Mouse (Mus musculus) midbrain, postnatal 0 days (tissue): ENCODE data around the gene 4930402H24Rik. TPM values are rescaled to one million over a fixed set of nuclear protein-coding genes. Genes with fewer than 3 reads are reported as not detected.

Experiments used
- ATAC-seq: fragments of 200-750 bp; cut with Nextera tagmentation; 2 replicates; pipeline ENCODE4 v1.8.0; 2017; ENCODE audit warnings: moderate number of reproducible peaks, mild to moderate bottlenecking, moderate TSS enrichment, moderate library complexity; ENCODE audit not compliant: low FRiP score
- DNase-seq: peaks from one replicate; pipeline ENCODE4 v3.0.0-alpha.2; 2015; ENCODE audit warnings: low spot score
- H3K27ac ChIP-seq: fragments of 300-500 bp; sonication (generic); 2 replicates; pipeline ENCODE4 v1.5.1; 2014; ENCODE audit warnings: low read depth, mild to moderate bottlenecking, low read length, mixed read lengths
- H3K27me3 ChIP-seq: fragments of 300-500 bp; sonication (generic); 2 replicates; pipeline ENCODE4 v1.6.1; 2014; ENCODE audit warnings: low read length, control low read depth, mixed read lengths; ENCODE audit not compliant: insufficient read depth
- H3K36me3 ChIP-seq: fragments of 300-500 bp; sonication (generic); 2 replicates; pipeline ENCODE4 v1.6.1; 2014; ENCODE audit warnings: low read length, control low read depth, mixed read lengths; ENCODE audit not compliant: insufficient read depth
- H3K4me1 ChIP-seq: fragments of 300-500 bp; sonication (generic); 2 replicates; pipeline ENCODE4 v1.6.1; 2014; ENCODE audit warnings: mild to moderate bottlenecking, control low read depth, antibody characterized with exemption, low read length, mixed read lengths; ENCODE audit not compliant: insufficient read depth
- H3K4me2 ChIP-seq: fragments of 300-500 bp; sonication (generic); 2 replicates; pipeline ENCODE4 v1.6.1; 2014; ENCODE audit warnings: low read depth, mild to moderate bottlenecking, low read length, mixed read lengths; ENCODE audit not compliant: poor library complexity, severe bottlenecking
- H3K4me3 ChIP-seq: fragments of 300-500 bp; sonication (generic); 2 replicates; pipeline ENCODE4 v1.5.1; 2014; ENCODE audit warnings: low read depth, mild to moderate bottlenecking, low read length, moderate library complexity
- H3K9ac ChIP-seq: fragments of 300-500 bp; sonication (generic); replicated peaks from 2 replicates; pipeline ENCODE4 v1.6.1; 2014; ENCODE audit warnings: mild to moderate bottlenecking, low read length, moderate library complexity, mixed read lengths; ENCODE audit not compliant: poor library complexity, severe bottlenecking
- H3K9me3 ChIP-seq: fragments of 300-500 bp; sonication (generic); 2 replicates; pipeline ENCODE4 v1.6.1; 2016; ENCODE audit warnings: low read length, control low read depth
- CTCF ChIP-seq: IDR thresholded peaks from 2 replicates; pipeline ENCODE4 v1.5.1; 2016; ENCODE audit warnings: antibody characterized with exemption, mild to moderate bottlenecking
- WGBS: fragments of 180-500 bp; shearing (Covaris S2); extraction: QIAGEN DNeasy Blood & Tissue Kit; methylation state at CpG from one replicate; pipeline ENCODE4 v1.1.7; 2014; 5-methylcytosine and 5-hydroxymethylcytosine counted together
- polyA plus RNA-seq: library from polyadenylated mRNA; unstranded; fragments of >200 nt; fragmentation: Nextera tagmentation; extraction: Ambion mirVana; gene quantifications from 2 replicates; pipeline ENCODE4 v1.2.1, GENCODE M21; 2015
- total RNA-seq: library from RNA; depleted of rRNA; stranded (reverse); fragments of >200 nt; gene quantifications from 2 replicates; pipeline ENCODE4 v1.2.3, GENCODE M21; 2014

Gene 4930402H24Rik
- total and polyA plus RNA-seq, 2 experiments from 2014 or later: 58.1 to 200 TPM

DNA sequence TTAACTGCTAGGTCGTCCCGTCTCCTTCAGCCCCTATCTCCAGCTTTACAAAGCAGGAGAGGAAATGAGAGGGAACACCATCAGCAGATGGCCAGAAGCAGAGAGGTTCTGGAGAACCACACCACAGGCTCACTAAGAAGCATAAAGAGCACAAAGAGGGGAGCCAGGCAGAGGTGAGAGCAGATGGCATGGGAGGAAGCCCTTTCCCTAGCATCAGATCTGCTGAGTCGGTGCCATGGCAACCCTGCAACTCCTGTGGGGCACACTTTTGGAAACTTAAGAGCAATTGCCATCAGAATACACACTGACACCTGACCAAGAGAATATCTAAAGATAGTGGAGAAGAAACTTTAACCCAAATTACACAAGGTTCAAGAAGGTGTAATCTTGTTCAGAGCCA, 151.6 kb downstream of the 4930402H24Rik start:
- WGBS: 87% methylated on average over 3 of the region's 3 CpGs
- Histone ChIP-seq H3K27ac (no peak overlapping the region), H3K4me1 (no peaks in the 10 kb centered on the region), H3K4me3 (no peak overlapping the region), H3K9me3 (no peaks in the 10 kb centered on the region), H3K36me3 (peaks cover 8% of the 10 kb centered on the region; the same call in 1 of the 2 replicates), H3K27me3 (no peaks in the 10 kb centered on the region), H3K9ac (no peak overlapping the region), H3K4me2 (no peak overlapping the region)
- no peak for TF ChIP-seq CTCF
- ATAC-seq (no peak), DNase-seq (no peak)

DNA sequence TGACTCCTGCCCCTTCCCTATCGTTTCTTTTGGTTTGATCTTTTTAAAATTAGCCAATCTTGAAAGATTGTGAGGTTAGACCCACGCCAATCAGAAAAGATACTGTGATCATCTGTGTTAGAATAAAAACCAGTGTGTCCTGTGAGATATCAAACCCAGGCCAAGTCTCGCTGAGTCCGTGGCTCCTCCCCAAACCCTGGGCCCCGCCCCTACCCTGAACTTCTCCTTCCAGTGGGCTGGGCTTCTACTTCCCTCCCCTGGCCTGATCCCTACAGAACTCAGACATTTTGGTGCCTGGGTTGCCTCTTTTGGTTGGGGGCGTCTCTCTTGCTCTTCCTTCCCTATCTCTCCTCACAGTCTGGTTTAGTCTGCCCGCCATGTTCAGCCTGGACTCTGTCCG, 155.8 kb downstream of the 4930402H24Rik start:
- no peak for TF ChIP-seq CTCF
- Histone ChIP-seq H3K4me2 (no peak overlapping the region), H3K4me1 (no peaks in the 10 kb centered on the region), H3K27ac (no peak overlapping the region), H3K9ac (no peak overlapping the region), H3K27me3 (no peaks in the 10 kb centered on the region), H3K4me3 (no peak overlapping the region), H3K9me3 (no peaks in the 10 kb centered on the region), H3K36me3 (peaks cover 35% of the 10 kb centered on the region)
- ATAC-seq (no peak), DNase-seq (no peak)
- 60% methylated on average over 8 of the region's 8 CpGs for WGBS

DNA sequence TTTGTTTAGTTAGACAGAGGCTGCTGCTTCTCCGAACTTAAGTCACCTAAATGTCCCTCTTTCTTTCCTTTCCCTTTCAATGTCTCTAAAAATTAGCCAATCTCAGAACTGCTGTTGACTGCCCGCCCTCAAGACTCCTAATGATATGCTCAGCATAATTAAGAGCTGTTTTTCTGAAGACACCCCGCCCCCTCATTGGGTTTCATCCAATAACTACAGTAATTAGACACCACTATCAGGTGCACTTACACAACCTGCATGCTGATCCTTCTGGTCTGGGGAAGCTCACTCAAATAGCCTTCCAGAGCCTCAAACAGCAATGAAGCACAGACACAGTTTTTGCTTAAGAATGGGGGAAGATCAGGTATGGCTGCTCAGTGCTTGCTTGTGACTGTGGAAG, 156.5 kb downstream of the 4930402H24Rik start:
- no peaks in the 10 kb centered on the region for H3K4me1 ChIP-seq
- H3K4me2 ChIP-seq: no peak overlapping the region
- H3K9ac ChIP-seq: no peak overlapping the region
- H3K27ac ChIP-seq: no peak overlapping the region
- WGBS: 81% methylated on average over 3 of the region's 3 CpGs
- TF ChIP-seq CTCF: no peak
- no peaks in the 10 kb centered on the region for H3K9me3 ChIP-seq
- H3K4me3 ChIP-seq: no peak overlapping the region
- no peaks in the 10 kb centered on the region for H3K27me3 ChIP-seq
- ATAC-seq (no peak), DNase-seq (no peak)
- peaks cover 36% of the 10 kb centered on the region for H3K36me3 ChIP-seq

DNA sequence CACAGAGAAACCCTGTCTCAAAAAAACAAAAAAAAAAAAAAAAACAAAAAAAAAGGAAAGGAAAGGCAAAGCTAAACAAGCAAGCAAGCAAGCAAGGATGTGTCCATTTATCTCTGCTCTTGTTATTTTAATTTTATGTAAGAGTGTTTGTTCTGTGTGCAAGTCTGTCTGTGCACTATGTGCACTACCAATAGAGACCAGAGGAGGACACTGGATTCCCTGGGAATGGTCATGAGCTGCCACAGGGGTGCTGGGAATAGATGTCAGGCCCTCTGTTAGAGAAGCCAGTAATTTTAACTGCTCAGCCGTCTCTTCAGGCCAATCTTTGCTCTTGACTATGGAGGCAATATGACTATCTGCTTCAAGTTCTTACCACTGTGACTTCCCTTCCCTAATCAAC, 162.6 kb downstream of the 4930402H24Rik start:
- no peak overlapping the region for H3K4me3 ChIP-seq
- 100% methylated on average over 1 of the region's 1 CpGs for WGBS
- H3K4me1 ChIP-seq: no peaks in the 10 kb centered on the region
- H3K9me3 ChIP-seq: no peaks in the 10 kb centered on the region
- ATAC-seq: no peak
- H3K27me3 ChIP-seq: no peaks in the 10 kb centered on the region
- H3K4me2 ChIP-seq: no peak overlapping the region
- TF ChIP-seq CTCF: no peak
- H3K27ac ChIP-seq: no peak overlapping the region
- peaks cover 68% of the 10 kb centered on the region for H3K36me3 ChIP-seq
- no peak overlapping the region for H3K9ac ChIP-seq
- DNase-seq: no peak

DNA sequence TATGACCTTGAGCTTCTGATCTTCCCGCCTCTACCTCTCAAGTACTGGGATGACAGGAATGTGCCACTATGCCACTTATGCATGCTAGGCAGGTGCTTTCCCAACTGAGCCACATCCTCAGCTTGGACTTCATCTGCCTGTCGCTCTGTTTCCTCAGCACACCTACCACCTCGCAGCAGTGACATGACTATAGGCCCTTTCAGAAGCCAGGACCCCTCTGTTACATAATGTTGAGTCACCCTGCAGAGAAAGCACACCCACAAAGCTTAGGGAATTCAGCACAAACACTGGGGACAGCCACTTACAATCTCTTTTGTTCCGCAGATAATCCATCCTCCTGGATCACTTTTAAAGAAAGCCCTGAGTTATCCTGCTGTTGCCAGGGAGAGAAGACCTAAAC, 166.1 kb downstream of the 4930402H24Rik start:
- 15% methylated on average over 4 of the region's 4 CpGs for WGBS
- no peak for DNase-seq
- H3K4me1 ChIP-seq: no peaks in the 10 kb centered on the region
- H3K9ac ChIP-seq: no peak overlapping the region
- no peaks in the 10 kb centered on the region for H3K9me3 ChIP-seq
- peaks cover 73% of the 10 kb centered on the region for H3K36me3 ChIP-seq
- TF ChIP-seq CTCF: no peak
- no peak overlapping the region for H3K4me2 ChIP-seq
- peak overlapping the region; percentile 38; the same call in 1 of the 2 replicates for H3K27ac ChIP-seq
- no peaks in the 10 kb centered on the region for H3K27me3 ChIP-seq
- ATAC-seq: no peak
- H3K4me3 ChIP-seq: no peak overlapping the region

DNA sequence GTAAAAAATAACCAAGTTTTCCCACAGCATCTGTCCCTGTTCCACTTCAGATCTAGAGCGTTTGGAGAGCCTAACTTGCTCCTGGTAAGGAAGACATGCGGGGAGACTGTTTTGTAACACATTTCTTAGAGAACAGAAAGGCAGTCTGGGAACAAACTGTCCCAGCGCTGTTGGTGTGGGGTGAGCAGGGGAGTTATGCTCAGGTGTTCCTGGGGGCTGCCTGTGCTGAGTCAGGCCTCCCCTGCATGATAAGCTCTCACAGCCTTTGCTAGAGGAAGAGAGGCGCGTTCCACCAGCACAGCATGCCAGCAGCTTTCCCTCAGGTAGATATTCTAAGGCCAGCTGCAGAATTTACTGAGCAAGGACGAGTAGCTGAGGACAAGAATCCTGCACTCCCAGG, 168.2 kb downstream of the 4930402H24Rik start:
- TF ChIP-seq CTCF: no peak
- no peak overlapping the region for H3K27ac ChIP-seq
- H3K9me3 ChIP-seq: no peaks in the 10 kb centered on the region
- 79% methylated on average over 6 of the region's 6 CpGs for WGBS
- ATAC-seq: no peak
- H3K9ac ChIP-seq: no peak overlapping the region
- H3K27me3 ChIP-seq: no peaks in the 10 kb centered on the region
- no peaks in the 10 kb centered on the region for H3K4me1 ChIP-seq
- H3K4me3 ChIP-seq: no peak overlapping the region
- DNase-seq: no peak
- peaks cover 71% of the 10 kb centered on the region for H3K36me3 ChIP-seq
- H3K4me2 ChIP-seq: no peak overlapping the region
